Mouse (Mus musculus): Measurements from ENCODE around the gene Serpina5. TPM values are rescaled to one million over a fixed set of nuclear protein-coding genes. Genes with fewer than 3 reads are reported as not detected.

Gene Serpina5
- 0.05 TPM in 1 of 2 replicates, not detected in the other for polyA plus RNA-seq (2012; rRNA removed)

DNA sequence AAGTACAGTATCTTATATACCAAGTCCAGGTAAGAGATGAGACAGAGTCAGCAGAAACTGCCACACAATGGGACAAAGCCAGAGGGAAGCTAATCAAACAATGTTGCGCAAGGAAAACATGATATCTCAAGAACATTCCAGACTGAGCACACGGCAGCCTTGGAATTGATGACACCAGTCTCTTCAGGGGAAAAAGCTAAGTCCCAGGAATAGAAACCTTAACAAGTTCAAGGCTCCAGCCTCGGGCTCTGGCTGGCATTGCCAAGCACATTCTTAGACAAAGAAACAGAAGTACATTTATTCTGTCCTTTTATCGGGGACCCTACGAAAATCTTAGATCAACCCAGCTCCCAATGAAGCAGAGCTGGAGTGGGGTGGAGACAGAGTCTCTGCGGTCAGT, at the start of gene Serpina5:
TSS of gene Serpina5 (plus strand) at position 346 of the 400 bp plus-strand sequence.
- no peak for TF ChIP-seq CTCF (IDR thresholded peaks at IDR 0.05; ENCODE audit: borderline replicate concordance, control insufficient read depth, extremely low read depth, insufficient read depth, low read length, poor library complexity)
- TF ChIP-seq POLR2A (IDR thresholded peaks at IDR 0.05; ENCODE audit: control insufficient read depth, extremely low read depth, insufficient read depth, low read length, poor library complexity), result no peak
- WGBS, result 94% methylated on average over 6 of the region's 6 CpGs
- Histone ChIP-seq H3K36me3 (ENCODE audit: control insufficient read depth, insufficient read depth, low read length) (no peaks in the 10 kb centered on the region), H3K27me3 (ENCODE audit: control insufficient read depth, insufficient read depth, low read length) (no peaks in the 10 kb centered on the region), H3K4me1 (replicated peaks; ENCODE audit: control insufficient read depth, insufficient read depth, low read length) (no peaks in the 10 kb centered on the region), H3K27ac (ENCODE audit: control insufficient read depth, insufficient read depth, low read length) (no peak within 1 kb of the TSS), H3K4me3 (ENCODE audit: control insufficient read depth, insufficient read depth, low read length) (no peak within 1 kb of the TSS)
- DNase-seq, result no peak

DNA sequence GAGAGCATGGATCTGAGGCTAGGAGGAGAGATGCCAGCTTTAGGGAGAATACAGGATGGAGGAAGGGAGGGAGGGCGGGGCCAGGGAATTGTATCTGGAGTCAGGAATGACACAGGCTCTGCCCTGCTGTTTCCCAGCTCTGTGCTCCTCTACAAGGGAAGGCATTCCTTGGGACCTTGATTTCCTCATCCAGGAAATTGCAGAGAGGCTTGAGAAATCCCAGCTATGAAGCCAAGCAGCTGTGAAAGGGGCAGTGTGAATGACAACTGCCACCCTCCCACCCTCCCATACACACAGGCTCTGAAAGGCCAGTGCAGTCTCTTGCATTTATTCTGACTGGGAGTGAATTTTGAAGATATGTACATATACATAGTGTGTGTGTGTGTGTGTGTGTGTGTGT, 46.9 kb upstream of the Serpina5 start:
- Histone ChIP-seq H3K27me3 (ENCODE audit: control insufficient read depth, insufficient read depth, low read length) (no peaks in the 10 kb centered on the region), H3K4me1 (replicated peaks; ENCODE audit: control insufficient read depth, insufficient read depth, low read length) (0 out of 2 replicates have a peak, but pooled peaks cover 4% of the 10 kb centered on the region), H3K27ac (ENCODE audit: control insufficient read depth, insufficient read depth, low read length) (no peak overlapping the region), H3K36me3 (ENCODE audit: control insufficient read depth, insufficient read depth, low read length) (no peaks in the 10 kb centered on the region), H3K4me3 (ENCODE audit: control insufficient read depth, insufficient read depth, low read length) (no peak overlapping the region)
- no peak for DNase-seq
- TF ChIP-seq POLR2A (IDR thresholded peaks at IDR 0.05; ENCODE audit: control insufficient read depth, extremely low read depth, insufficient read depth, low read length, poor library complexity), result no peak
- TF ChIP-seq CTCF (IDR thresholded peaks at IDR 0.05; ENCODE audit: borderline replicate concordance, control insufficient read depth, extremely low read depth, insufficient read depth, low read length, poor library complexity), result no peak
- 100% methylated on average over 1 of the region's 1 CpGs for WGBS

DNA sequence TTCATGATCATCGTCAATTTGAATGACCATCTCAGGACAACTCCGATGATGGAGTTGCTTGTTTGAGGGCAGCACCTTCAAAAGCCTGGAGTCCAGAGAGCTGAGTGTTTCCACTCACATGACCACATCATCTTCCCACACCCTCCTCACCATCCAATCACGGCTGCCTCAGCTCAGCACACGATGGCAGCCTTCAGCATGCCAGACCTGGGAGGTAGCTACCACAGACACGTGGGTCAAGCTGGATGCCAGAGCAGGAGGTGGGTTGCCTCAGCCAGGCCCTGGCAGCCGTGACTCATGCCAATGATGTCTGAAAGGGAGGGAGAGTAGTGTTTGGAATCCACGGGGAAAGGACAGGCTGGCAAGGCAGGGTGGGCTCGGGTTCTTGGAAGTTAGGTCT, 45.2 kb upstream of the Serpina5 start:
- 87% methylated on average over 8 of the region's 8 CpGs for WGBS
- no peaks in the 10 kb centered on the region for H3K27me3 ChIP-seq (ENCODE audit: control insufficient read depth, insufficient read depth, low read length)
- DNase-seq, result no peak
- H3K27ac ChIP-seq (ENCODE audit: control insufficient read depth, insufficient read depth, low read length), result no peak overlapping the region
- no peak overlapping the region for H3K4me3 ChIP-seq (ENCODE audit: control insufficient read depth, insufficient read depth, low read length)
- H3K4me1 ChIP-seq (replicated peaks; ENCODE audit: control insufficient read depth, insufficient read depth, low read length), result peaks cover 4% of the 10 kb centered on the region; the same call in 1 of the 2 replicates
- TF ChIP-seq POLR2A (IDR thresholded peaks at IDR 0.05; ENCODE audit: control insufficient read depth, extremely low read depth, insufficient read depth, low read length, poor library complexity) (no peak), CTCF (IDR thresholded peaks at IDR 0.05; ENCODE audit: borderline replicate concordance, control insufficient read depth, extremely low read depth, insufficient read depth, low read length, poor library complexity) (no peak)
- no peaks in the 10 kb centered on the region for H3K36me3 ChIP-seq (ENCODE audit: control insufficient read depth, insufficient read depth, low read length)

DNA sequence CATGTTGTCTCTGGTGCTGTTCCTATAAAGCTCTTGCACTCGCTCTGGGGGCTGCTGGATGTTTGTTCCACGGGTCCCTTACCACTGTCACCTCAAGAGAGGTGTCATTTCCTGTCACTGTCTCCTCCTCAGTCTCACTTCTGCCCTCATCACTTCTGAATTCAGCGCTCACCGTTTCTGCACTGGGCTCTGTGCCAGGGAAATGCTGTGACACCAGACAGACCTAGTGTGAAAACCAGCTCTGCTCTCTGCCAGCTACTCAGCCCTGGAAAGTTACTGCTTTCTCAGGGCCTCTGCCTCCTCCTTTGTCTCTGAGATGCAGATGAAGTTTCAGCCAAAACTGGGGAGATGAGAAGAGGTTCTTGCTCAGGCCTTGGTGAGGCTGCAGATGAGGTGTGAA, 43.9 kb upstream of the Serpina5 start:
- no peak overlapping the region for H3K27ac ChIP-seq (ENCODE audit: control insufficient read depth, insufficient read depth, low read length)
- no peak overlapping the region for H3K4me3 ChIP-seq (ENCODE audit: control insufficient read depth, insufficient read depth, low read length)
- no peaks in the 10 kb centered on the region for H3K36me3 ChIP-seq (ENCODE audit: control insufficient read depth, insufficient read depth, low read length)
- 4% methylated on average over 4 of the region's 4 CpGs for WGBS
- TF ChIP-seq CTCF (IDR thresholded peaks at IDR 0.05; ENCODE audit: borderline replicate concordance, control insufficient read depth, extremely low read depth, insufficient read depth, low read length, poor library complexity) (no peak), POLR2A (IDR thresholded peaks at IDR 0.05; ENCODE audit: control insufficient read depth, extremely low read depth, insufficient read depth, low read length, poor library complexity) (no peak)
- DNase-seq, result no peak
- no peaks in the 10 kb centered on the region for H3K27me3 ChIP-seq (ENCODE audit: control insufficient read depth, insufficient read depth, low read length)
- peaks cover 6% of the 10 kb centered on the region for H3K4me1 ChIP-seq (replicated peaks; ENCODE audit: control insufficient read depth, insufficient read depth, low read length)

DNA sequence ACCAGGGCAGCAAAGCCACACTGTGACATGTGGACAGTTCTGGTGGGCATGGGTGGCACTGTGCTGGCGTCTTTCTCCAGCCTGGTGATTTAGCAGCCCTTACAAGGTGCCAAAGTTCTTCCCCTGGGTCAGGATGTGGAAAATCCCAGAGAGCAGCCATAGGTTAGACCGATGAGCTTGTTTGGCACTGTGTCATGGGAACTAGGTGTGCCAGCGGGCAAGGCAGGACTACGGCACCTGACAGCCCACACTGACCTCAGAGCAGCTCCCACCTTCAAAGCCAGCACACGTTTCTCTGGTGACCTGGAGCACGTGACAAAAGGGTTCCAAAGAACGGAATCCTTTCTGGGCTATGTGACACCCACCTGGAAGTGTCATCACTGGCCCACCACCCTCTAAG, 43.4 kb upstream of the Serpina5 start:
- Histone ChIP-seq H3K27ac (ENCODE audit: control insufficient read depth, insufficient read depth, low read length) (no peak overlapping the region), H3K27me3 (ENCODE audit: control insufficient read depth, insufficient read depth, low read length) (no peaks in the 10 kb centered on the region), H3K36me3 (ENCODE audit: control insufficient read depth, insufficient read depth, low read length) (no peaks in the 10 kb centered on the region), H3K4me3 (ENCODE audit: control insufficient read depth, insufficient read depth, low read length) (no peak overlapping the region), H3K4me1 (replicated peaks; ENCODE audit: control insufficient read depth, insufficient read depth, low read length) (peaks cover 8% of the 10 kb centered on the region)
- 82% methylated on average over 7 of the region's 7 CpGs for WGBS
- no peak for TF ChIP-seq POLR2A (IDR thresholded peaks at IDR 0.05; ENCODE audit: control insufficient read depth, extremely low read depth, insufficient read depth, low read length, poor library complexity)
- no peak for TF ChIP-seq CTCF (IDR thresholded peaks at IDR 0.05; ENCODE audit: borderline replicate concordance, control insufficient read depth, extremely low read depth, insufficient read depth, low read length, poor library complexity)
- no peak for DNase-seq

DNA sequence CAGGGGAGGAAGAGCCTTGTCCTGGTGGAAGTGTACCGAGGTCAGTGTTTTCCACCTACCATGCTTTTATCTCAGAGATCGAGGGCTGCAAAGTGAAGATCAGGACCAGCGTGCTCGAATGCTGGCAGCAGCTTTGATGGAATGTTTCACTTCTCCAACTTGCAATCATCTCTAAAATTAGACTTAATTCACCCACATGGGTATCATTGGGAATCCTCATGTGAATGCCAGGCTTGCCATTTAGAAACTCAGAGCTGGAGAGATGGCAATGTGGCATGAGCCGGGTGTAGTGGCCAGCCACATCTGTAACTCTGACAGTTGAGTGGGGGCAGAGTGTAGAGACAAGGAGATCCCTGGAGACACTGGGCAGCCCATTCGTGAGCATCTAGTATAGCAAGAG, 40.8 kb upstream of the Serpina5 start:
- TF ChIP-seq POLR2A (IDR thresholded peaks at IDR 0.05; ENCODE audit: control insufficient read depth, extremely low read depth, insufficient read depth, low read length, poor library complexity), result no peak
- TF ChIP-seq CTCF (IDR thresholded peaks at IDR 0.05; ENCODE audit: borderline replicate concordance, control insufficient read depth, extremely low read depth, insufficient read depth, low read length, poor library complexity), result no peak
- Histone ChIP-seq H3K27me3 (ENCODE audit: control insufficient read depth, insufficient read depth, low read length) (no peaks in the 10 kb centered on the region), H3K4me3 (ENCODE audit: control insufficient read depth, insufficient read depth, low read length) (no peak overlapping the region)

DNA sequence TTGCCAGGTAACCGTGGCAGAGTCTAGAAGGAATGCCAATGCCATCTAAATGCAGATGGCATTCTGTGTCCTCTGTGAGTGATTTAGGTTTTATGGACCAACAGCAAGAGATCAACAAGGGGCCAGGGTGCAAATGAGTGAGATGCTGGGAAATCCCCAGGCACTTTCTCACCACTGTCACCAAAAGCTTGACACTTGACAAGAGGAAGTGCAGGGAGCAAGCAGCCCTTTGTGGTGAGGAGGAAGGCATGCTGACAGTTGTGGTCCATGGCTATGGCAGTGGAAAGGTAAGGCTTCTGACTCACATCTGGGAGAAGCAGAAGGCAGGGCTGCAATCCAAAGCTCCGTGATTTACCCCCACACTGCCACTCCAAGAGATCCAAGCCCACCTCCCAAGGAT, 39.1 kb upstream of the Serpina5 start:
- TF ChIP-seq POLR2A (IDR thresholded peaks at IDR 0.05; ENCODE audit: control insufficient read depth, extremely low read depth, insufficient read depth, low read length, poor library complexity) (no peak), CTCF (IDR thresholded peaks at IDR 0.05; ENCODE audit: borderline replicate concordance, control insufficient read depth, extremely low read depth, insufficient read depth, low read length, poor library complexity) (no peak)
- Histone ChIP-seq H3K27ac (ENCODE audit: control insufficient read depth, insufficient read depth, low read length) (no peak overlapping the region), H3K4me1 (replicated peaks; ENCODE audit: control insufficient read depth, insufficient read depth, low read length) (peaks cover 8% of the 10 kb centered on the region), H3K27me3 (ENCODE audit: control insufficient read depth, insufficient read depth, low read length) (no peaks in the 10 kb centered on the region), H3K4me3 (ENCODE audit: control insufficient read depth, insufficient read depth, low read length) (no peak overlapping the region), H3K36me3 (ENCODE audit: control insufficient read depth, insufficient read depth, low read length) (no peaks in the 10 kb centered on the region)
- WGBS, result 2% methylated on average over 2 of the region's 2 CpGs
- no peak for DNase-seq

More for the DNA sequence above, 40.8 kb upstream of the Serpina5 start:
- no peaks in the 10 kb centered on the region for H3K36me3 ChIP-seq (ENCODE audit: control insufficient read depth, insufficient read depth, low read length)
- WGBS, result 87% methylated on average over 6 of the region's 6 CpGs
- peaks cover 8% of the 10 kb centered on the region for H3K4me1 ChIP-seq (replicated peaks; ENCODE audit: control insufficient read depth, insufficient read depth, low read length)
- DNase-seq, result no peak
- no peak overlapping the region for H3K27ac ChIP-seq (ENCODE audit: control insufficient read depth, insufficient read depth, low read length)

All from thymus, adult 2 months (tissue).